Mouse (Mus musculus): ENCODE measurements around the gene Cfap157.

GRCm38 (mm10) chr2:32788581-32788980 lies 4.4 kb upstream of the Cfap157 start:
- no peak for TF ChIP-seq EP300 (IDR thresholded peaks at IDR 0.05; ENCODE audit: low read depth)
- TF ChIP-seq CTCF (IDR thresholded peaks at IDR 0.05; ENCODE audit: low read depth) = no peak
